18 mouse cellular contexts compared by ENCODE assay signal in genomic region chr2:146787811-146788455, GRCm38 (mm10).
DNase-seq lines count a peak whose midpoint lies in the region; ATAC-seq lines count a peak whose summit lies in the region.
"Had no signal": no experiment of that assay in that cellular context is flagged by ENCODE, and none has a peak within 500 bp of the region (broad histone marks: within the 10 kb centered on the region; RNA-seq: fewer than 3 reads in every experiment).

No protein-coding gene starts in this region.

- peaks cover 18% of the 10 kb centered on the region for H3K4me1 ChIP-seq in embryonic facial prominence, embryonic 10.5 days
- H3K4me1 ChIP-seq in embryonic facial prominence, embryonic 15.5 days = peaks cover 11% of the 10 kb centered on the region; the same call in 1 of the 2 replicates
- peaks cover 17% of the 10 kb centered on the region for H3K4me1 ChIP-seq in hindbrain, embryonic 15.5 days (replicated peaks)
- peaks cover 20% of the 10 kb centered on the region for H3K4me1 ChIP-seq in midbrain, embryonic 12.5 days
- H3K4me1 ChIP-seq: liver, embryonic 13.5 days had no signal

- H3K4me2 ChIP-seq in embryonic facial prominence, embryonic 15.5 days (replicated peaks) = no peak overlapping the region
- peak overlapping the region; percentile 26 for H3K4me2 ChIP-seq in hindbrain, embryonic 15.5 days
- peak overlapping the region; percentile 32; the same call in 1 of the 2 replicates for H3K4me2 ChIP-seq in midbrain, embryonic 12.5 days (replicated peaks)
- H3K4me2 ChIP-seq: liver, embryonic 13.5 days had no signal

- no peak for DNase-seq in embryonic facial prominence, embryonic 10.5 days (ENCODE audit: low spot score)
- DNase-seq in lung, postnatal 4 days = no peak
- no peak for DNase-seq in lung, adult 18-20 months
- no peak for DNase-seq in thymus, postnatal 4 days
- DNase-seq: adrenal gland, postnatal 36 days; cerebellum, adult 11 months; heart, adult 2 months; heart, postnatal 36 days; kidney, adult 9 months; layer of hippocampus, postnatal 36 days; liver, embryonic 13.5 days had no signal

- H3K9me3 ChIP-seq in embryonic facial prominence, embryonic 10.5 days = no peaks in the 10 kb centered on the region
- H3K9me3 ChIP-seq in embryonic facial prominence, embryonic 15.5 days (replicated peaks) = no peaks in the 10 kb centered on the region
- no peaks in the 10 kb centered on the region for H3K9me3 ChIP-seq in hindbrain, embryonic 15.5 days
- H3K9me3 ChIP-seq in midbrain, embryonic 12.5 days = no peaks in the 10 kb centered on the region
- H3K9me3 ChIP-seq: liver, embryonic 13.5 days had no signal

- WGBS in embryonic facial prominence, embryonic 10.5 days = 52% methylated on average over 5 of the region's 5 CpGs
- 44% methylated on average over 5 of the region's 5 CpGs for WGBS in embryonic facial prominence, embryonic 15.5 days
- 52% methylated on average over 5 of the region's 5 CpGs for WGBS in hindbrain, embryonic 15.5 days
- WGBS in midbrain, embryonic 12.5 days = 40% methylated on average over 5 of the region's 5 CpGs

- no peak overlapping the region for H3K9ac ChIP-seq in embryonic facial prominence, embryonic 15.5 days
- H3K9ac ChIP-seq in hindbrain, embryonic 15.5 days = no peak overlapping the region
- H3K9ac ChIP-seq in midbrain, embryonic 12.5 days (replicated peaks) = no peak overlapping the region
- H3K9ac ChIP-seq: liver, embryonic 13.5 days had no signal

- ATAC-seq in embryonic facial prominence, embryonic 15.5 days (ENCODE audit: insufficient number of reproducible peaks, low FRiP score, low TSS enrichment, low read depth) = no peak
- peak; percentile 56; the same call in 1 of the 2 replicates for ATAC-seq in hindbrain, embryonic 15.5 days (ENCODE audit: low FRiP score, low read depth)
- peak; percentile 36; the same call in 1 of the 2 replicates for ATAC-seq in midbrain, embryonic 12.5 days (ENCODE audit: low FRiP score, low read depth)
- no peak for ATAC-seq in megakaryocyte, adult 5-6 weeks (ENCODE audit: poor library complexity, severe bottlenecking)
- ATAC-seq: Patski had no signal

- no peaks in the 10 kb centered on the region for H3K36me3 ChIP-seq in embryonic facial prominence, embryonic 10.5 days (replicated peaks)
- H3K36me3 ChIP-seq in embryonic facial prominence, embryonic 15.5 days = no peaks in the 10 kb centered on the region
- H3K36me3 ChIP-seq in hindbrain, embryonic 15.5 days = no peaks in the 10 kb centered on the region
- no peaks in the 10 kb centered on the region for H3K36me3 ChIP-seq in midbrain, embryonic 12.5 days
- H3K36me3 ChIP-seq: liver, embryonic 13.5 days had no signal

- no peak overlapping the region for H3K4me3 ChIP-seq in embryonic facial prominence, embryonic 10.5 days
- H3K4me3 ChIP-seq in embryonic facial prominence, embryonic 15.5 days (replicated peaks) = no peak overlapping the region
- no peak overlapping the region for H3K4me3 ChIP-seq in hindbrain, embryonic 15.5 days
- no peak overlapping the region for H3K4me3 ChIP-seq in midbrain, embryonic 12.5 days
- H3K4me3 ChIP-seq: heart, adult 2 months; liver, embryonic 13.5 days had no signal

- no peaks in the 10 kb centered on the region; the same call in 1 of the 2 replicates for H3K27me3 ChIP-seq in embryonic facial prominence, embryonic 10.5 days (replicated peaks; ENCODE audit: low read depth, poor library complexity, severe bottlenecking)
- H3K27me3 ChIP-seq in embryonic facial prominence, embryonic 15.5 days = no peaks in the 10 kb centered on the region
- H3K27me3 ChIP-seq in hindbrain, embryonic 15.5 days = no peaks in the 10 kb centered on the region
- H3K27me3 ChIP-seq in midbrain, embryonic 12.5 days = peaks cover 10% of the 10 kb centered on the region; the same call in 1 of the 2 replicates
- H3K27me3 ChIP-seq: CH12.LX; liver, embryonic 13.5 days; Patski had no signal

- peak overlapping the region; percentile 59; the same call in 1 of the 2 replicates for H3K27ac ChIP-seq in embryonic facial prominence, embryonic 10.5 days (replicated peaks)
- H3K27ac ChIP-seq in embryonic facial prominence, embryonic 15.5 days (replicated peaks) = peak overlapping the region; percentile 12; the same call in 1 of the 2 replicates
- H3K27ac ChIP-seq in hindbrain, embryonic 15.5 days (replicated peaks) = peak overlapping the region; percentile 34
- peak overlapping the region; percentile 54; the same call in 1 of the 2 replicates for H3K27ac ChIP-seq in midbrain, embryonic 12.5 days (replicated peaks)
- H3K27ac ChIP-seq: heart, adult 2 months; liver, embryonic 13.5 days; macrophage had no signal

Comparison
In these comparisons a context has a peak if more than half of its experiments do, and no peak if none do; other contexts are left out.
1. ATAC-seq: peak in hindbrain, embryonic 15.5 days (single experiment) and midbrain, embryonic 12.5 days (single experiment); none in embryonic facial prominence, embryonic 15.5 days (single experiment) and megakaryocyte, adult 5-6 weeks (single experiment).
2. Peak in every context shown above with its lines, with median percentiles within 50 percentile points of each other: H3K27ac ChIP-seq.